Mouse (Mus musculus): ENCODE data around the gene Akap8l. TPM values are rescaled to one million over a fixed set of nuclear protein-coding genes. Genes with fewer than 3 reads are reported as not detected.

Akap8l gene
- polyA plus RNA-seq, 1 experiment from 2014 or later, result 145 TPM

DNA sequence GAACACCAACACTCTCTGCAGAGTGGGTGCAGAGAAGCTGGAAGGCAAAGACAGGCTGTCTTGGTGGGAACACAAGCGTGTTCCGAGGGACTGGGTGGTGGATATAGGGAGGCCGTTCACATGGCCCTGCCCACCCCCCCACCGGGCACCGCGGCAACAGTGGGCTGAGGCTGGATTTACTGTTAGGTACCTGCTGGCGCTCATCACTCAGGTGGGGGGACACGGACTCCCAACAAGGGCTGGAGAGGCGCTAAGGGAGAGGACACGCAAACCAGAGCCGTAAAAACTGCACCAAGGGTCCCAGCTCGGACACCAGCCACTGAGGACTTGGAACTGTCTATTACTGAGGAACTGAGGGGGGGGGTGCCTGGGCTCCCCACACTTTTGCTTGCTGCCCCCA lies 15.5 kb downstream of the Akap8l start:
- 95% methylated on average over 12 of the region's 12 CpGs for whole genome bisulfite sequencing
- Histone ChIP-seq H3K27ac (ENCODE audit: low read depth, low read length) (no peak overlapping the region), H3K4me1 (ENCODE audit: control insufficient read depth, insufficient read depth, low read depth, low read length) (no peaks in the 10 kb centered on the region), H3K9me3 (ENCODE audit: control insufficient read depth, low read length) (no peaks in the 10 kb centered on the region), H3K4me2 (ENCODE audit: low read length) (no peak overlapping the region), H3K27me3 (replicated peaks; ENCODE audit: control insufficient read depth, insufficient read depth, low read length) (no peaks in the 10 kb centered on the region), H3K4me3 (ENCODE audit: low read length) (no peak overlapping the region), H3K36me3 (ENCODE audit: control insufficient read depth, insufficient read depth, low read length) (peaks cover 58% of the 10 kb centered on the region), H3K9ac (ENCODE audit: low read depth, low read length) (no peak overlapping the region)
- no peak for ATAC-seq

DNA sequence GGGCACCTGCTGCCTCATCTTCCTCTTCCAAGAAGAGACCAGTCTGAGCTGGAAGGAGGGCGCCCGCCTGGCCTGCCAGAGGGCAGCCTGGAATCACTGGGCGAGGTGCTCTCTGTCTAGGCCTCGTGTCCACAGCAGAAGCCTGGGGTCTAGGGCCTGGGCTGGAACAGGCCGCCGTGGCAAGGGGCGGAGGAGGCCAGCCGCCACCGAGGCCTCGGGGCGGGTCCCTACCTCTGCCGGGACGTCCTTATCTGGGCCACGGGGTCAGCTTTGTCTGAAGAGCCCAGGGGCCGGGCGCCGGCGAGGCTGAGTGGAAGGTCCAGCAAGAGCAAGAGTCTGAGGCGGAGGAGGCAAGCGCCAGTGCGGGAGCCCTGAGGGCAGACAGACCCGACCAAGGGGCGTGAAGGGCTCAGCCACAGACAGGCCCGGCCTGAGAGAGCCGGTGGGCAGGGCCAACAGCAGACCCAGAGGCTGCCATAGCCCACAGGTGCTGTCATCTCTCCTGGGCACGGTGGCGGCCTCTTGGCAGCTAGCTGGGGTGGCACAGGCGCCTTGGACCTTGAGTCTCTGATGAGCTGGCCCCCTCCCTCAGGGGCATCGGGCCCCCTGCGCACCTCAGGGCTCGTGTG lies 16.6 kb downstream of the Akap8l start:
- H3K9ac ChIP-seq (ENCODE audit: low read depth, low read length), result no peak overlapping the region
- H3K27me3 ChIP-seq (replicated peaks; ENCODE audit: control insufficient read depth, insufficient read depth, low read length), result no peaks in the 10 kb centered on the region
- ATAC-seq, result 0 out of 2 replicates have a peak, but pooled peaks have one; percentile 22
- peaks cover 56% of the 10 kb centered on the region for H3K36me3 ChIP-seq (ENCODE audit: control insufficient read depth, insufficient read depth, low read length)
- no peaks in the 10 kb centered on the region for H3K9me3 ChIP-seq (ENCODE audit: control insufficient read depth, low read length)
- no peak overlapping the region for H3K4me3 ChIP-seq (ENCODE audit: low read length)
- WGBS, result 88% methylated on average over 31 of the region's 31 CpGs
- no peaks in the 10 kb centered on the region for H3K4me1 ChIP-seq (ENCODE audit: control insufficient read depth, insufficient read depth, low read depth, low read length)
- no peak overlapping the region for H3K27ac ChIP-seq (ENCODE audit: low read depth, low read length)
- H3K4me2 ChIP-seq (ENCODE audit: low read length), result no peak overlapping the region

DNA sequence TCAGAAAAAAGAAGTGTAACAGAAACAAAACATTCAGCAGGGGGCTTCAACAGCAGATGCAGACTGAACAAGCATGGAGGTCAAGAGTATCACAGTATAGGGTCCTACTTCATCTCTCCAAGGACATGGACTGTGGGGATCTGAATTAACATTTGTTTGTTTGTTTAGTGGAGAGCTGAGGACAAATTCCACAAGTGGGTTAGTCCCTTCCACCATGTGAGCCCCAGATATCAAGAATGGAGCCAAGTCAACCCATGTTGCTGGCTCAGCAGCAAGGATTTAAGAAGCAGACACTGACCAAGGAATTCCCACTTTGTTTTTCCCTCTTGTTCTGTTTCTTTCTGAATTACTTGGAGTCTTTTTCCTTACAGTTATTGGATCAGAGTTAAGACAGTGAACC lies 22.9 kb downstream of the Akap8l start:
- Histone ChIP-seq H3K9ac (ENCODE audit: low read depth, low read length) (no peak overlapping the region), H3K9me3 (ENCODE audit: control insufficient read depth, low read length) (no peaks in the 10 kb centered on the region), H3K27ac (ENCODE audit: low read depth, low read length) (no peak overlapping the region), H3K36me3 (ENCODE audit: control insufficient read depth, insufficient read depth, low read length) (peaks cover 19% of the 10 kb centered on the region), H3K4me1 (ENCODE audit: control insufficient read depth, insufficient read depth, low read depth, low read length) (no peaks in the 10 kb centered on the region), H3K27me3 (replicated peaks; ENCODE audit: control insufficient read depth, insufficient read depth, low read length) (no peaks in the 10 kb centered on the region), H3K4me3 (ENCODE audit: low read length) (no peak overlapping the region), H3K4me2 (ENCODE audit: low read length) (no peak overlapping the region)
- no peak for ATAC-seq

DNA sequence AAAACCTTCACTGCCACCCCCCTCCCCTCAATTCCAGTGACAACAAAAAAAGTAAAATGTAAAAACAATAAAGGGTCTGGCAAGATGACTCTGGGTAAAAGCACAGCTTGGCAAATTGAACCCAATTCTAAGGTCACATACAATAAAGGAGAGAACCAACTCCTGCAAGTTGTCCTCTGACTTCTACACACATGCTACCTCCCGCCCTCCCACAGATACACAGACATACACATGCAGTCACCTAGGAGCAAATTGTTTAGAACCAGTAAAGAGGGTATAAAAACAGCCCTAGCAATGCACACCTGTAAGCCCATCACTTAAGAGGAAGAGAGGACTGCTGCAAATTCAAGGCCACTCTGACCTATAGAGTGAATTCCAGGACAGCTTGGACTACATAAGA lies 27.6 kb downstream of the Akap8l start:
- WGBS, result 94% methylated on average over 1 of the region's 1 CpGs
- no peak for ATAC-seq
- H3K4me3 ChIP-seq (ENCODE audit: low read length), result no peak overlapping the region

DNA sequence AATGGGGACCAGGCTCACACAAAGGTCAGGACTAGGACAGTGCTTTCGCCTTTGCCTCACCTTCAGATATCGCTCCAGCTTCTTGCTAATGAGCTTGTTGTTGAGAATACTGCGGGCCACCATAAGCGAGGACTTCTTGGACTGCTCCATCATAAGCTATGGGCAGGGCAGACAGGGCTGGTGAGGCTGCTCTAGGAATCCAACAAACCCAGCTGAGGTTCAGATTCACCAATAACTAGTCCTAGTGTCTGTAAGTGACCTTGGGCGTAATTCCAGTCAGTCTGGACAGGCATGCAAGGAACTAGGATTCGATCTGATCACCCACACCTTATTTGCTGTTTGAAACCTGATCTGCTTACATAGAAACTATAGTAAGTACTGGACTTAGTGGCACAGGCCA lies 28.6 kb downstream of the Akap8l start:
- no peak; the same call in 1 of the 2 replicates for ATAC-seq
- Histone ChIP-seq H3K4me3 (ENCODE audit: low read length) (peak overlapping the region; percentile 78), H3K27ac (ENCODE audit: low read depth, low read length) (peak overlapping the region; percentile 82), H3K9me3 (ENCODE audit: control insufficient read depth, low read length) (no peaks in the 10 kb centered on the region), H3K9ac (ENCODE audit: low read depth, low read length) (peak overlapping the region; percentile 78), H3K27me3 (replicated peaks; ENCODE audit: control insufficient read depth, insufficient read depth, low read length) (no peaks in the 10 kb centered on the region), H3K36me3 (ENCODE audit: control insufficient read depth, insufficient read depth, low read length) (peaks cover 15% of the 10 kb centered on the region), H3K4me2 (ENCODE audit: low read length) (peak overlapping the region; percentile 67), H3K4me1 (ENCODE audit: control insufficient read depth, insufficient read depth, low read depth, low read length) (peaks cover 9% of the 10 kb centered on the region)
- 25% methylated on average over 6 of the region's 6 CpGs for WGBS

More for the DNA sequence above, 27.6 kb downstream of the Akap8l start:
- no peaks in the 10 kb centered on the region for H3K27me3 ChIP-seq (replicated peaks; ENCODE audit: control insufficient read depth, insufficient read depth, low read length)
- H3K9ac ChIP-seq (ENCODE audit: low read depth, low read length), result no peak overlapping the region
- peaks cover 9% of the 10 kb centered on the region for H3K4me1 ChIP-seq (ENCODE audit: control insufficient read depth, insufficient read depth, low read depth, low read length)
- H3K9me3 ChIP-seq (ENCODE audit: control insufficient read depth, low read length), result no peaks in the 10 kb centered on the region
- no peak overlapping the region for H3K27ac ChIP-seq (ENCODE audit: low read depth, low read length)
- peaks cover 12% of the 10 kb centered on the region for H3K36me3 ChIP-seq (ENCODE audit: control insufficient read depth, insufficient read depth, low read length)
- H3K4me2 ChIP-seq (ENCODE audit: low read length), result no peak overlapping the region

DNA sequence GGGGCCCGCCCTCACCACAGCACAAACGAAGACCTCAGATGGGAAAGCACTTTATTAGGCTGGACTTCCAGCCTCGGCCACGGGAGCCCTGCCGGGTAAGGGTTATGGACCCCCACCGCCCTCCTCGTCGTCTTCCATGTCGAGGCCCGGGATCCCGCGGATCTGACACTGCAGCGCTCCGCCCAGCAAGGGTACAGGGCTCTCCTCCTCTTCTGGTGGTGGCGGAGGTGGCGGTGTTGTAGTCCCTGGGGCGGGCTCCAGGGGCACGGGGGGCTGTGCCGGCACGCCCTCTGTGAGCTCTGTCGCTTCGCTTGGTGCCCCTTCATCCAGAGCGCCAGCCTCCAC lies 29.0 kb downstream of the Akap8l start:
- H3K27me3 ChIP-seq (replicated peaks; ENCODE audit: control insufficient read depth, insufficient read depth, low read length), result no peaks in the 10 kb centered on the region
- H3K9ac ChIP-seq (ENCODE audit: low read depth, low read length), result peak overlapping the region; percentile 78
- H3K36me3 ChIP-seq (ENCODE audit: control insufficient read depth, insufficient read depth, low read length), result peaks cover 15% of the 10 kb centered on the region
- peak overlapping the region; percentile 67 for H3K4me2 ChIP-seq (ENCODE audit: low read length)
- 0% methylated on average over 12 of the region's 23 CpGs for WGBS
- H3K4me1 ChIP-seq (ENCODE audit: control insufficient read depth, insufficient read depth, low read depth, low read length), result peaks cover 9% of the 10 kb centered on the region
- H3K27ac ChIP-seq (ENCODE audit: low read depth, low read length), result peak overlapping the region; percentile 82
- H3K9me3 ChIP-seq (ENCODE audit: control insufficient read depth, low read length), result no peaks in the 10 kb centered on the region
- peak; percentile 77 for ATAC-seq
- H3K4me3 ChIP-seq (ENCODE audit: low read length), result peak overlapping the region; percentile 78

DNA sequence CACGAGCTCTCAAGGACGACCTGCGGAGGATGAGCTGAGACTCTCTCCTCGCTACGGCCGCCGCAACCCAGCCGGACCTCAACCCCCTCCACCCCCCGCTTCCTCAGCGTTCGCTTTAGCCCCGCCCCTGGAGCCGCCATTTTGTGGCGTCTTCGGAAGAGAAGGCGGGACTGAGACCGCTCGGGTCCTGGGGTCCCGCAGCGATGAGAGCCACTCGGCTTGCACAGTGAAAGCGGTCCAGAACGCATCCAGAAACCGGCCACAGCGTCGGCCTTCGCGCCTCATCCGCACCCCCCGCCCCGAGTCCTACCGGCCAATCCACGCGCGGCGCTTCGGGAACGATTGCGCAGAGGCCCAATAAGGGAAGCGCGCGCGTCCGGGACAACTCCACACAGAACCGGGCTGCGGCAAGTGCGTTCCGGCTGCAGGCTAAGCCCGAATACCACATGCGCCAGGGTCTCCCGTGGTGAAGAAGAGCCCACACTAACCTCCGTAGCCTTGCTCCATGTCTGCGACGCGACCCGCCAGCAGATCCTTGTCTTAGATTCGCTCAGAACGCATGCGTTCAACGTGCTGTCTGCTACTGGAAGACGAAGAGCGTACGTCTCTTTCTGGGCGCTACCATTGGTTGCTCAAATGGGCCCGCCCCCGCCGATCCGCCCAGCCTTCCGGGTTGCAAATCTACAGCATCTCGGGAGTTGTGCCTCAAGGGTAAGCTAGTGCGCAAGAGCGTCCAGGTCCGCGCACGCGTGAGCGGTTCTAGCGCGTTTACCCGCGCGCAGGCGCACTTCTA lies 29.6 kb downstream of the Akap8l start, which contains the start of gene Akap8:
Akap8 (minus strand) TSS at position 642 of the 793 bp plus-strand sequence.
- under 1% methylated on average over 64 of the region's 83 CpGs for WGBS
- no peaks in the 10 kb centered on the region for H3K9me3 ChIP-seq (ENCODE audit: control insufficient read depth, low read length)
- ATAC-seq, result peak; percentile 98

DNA sequence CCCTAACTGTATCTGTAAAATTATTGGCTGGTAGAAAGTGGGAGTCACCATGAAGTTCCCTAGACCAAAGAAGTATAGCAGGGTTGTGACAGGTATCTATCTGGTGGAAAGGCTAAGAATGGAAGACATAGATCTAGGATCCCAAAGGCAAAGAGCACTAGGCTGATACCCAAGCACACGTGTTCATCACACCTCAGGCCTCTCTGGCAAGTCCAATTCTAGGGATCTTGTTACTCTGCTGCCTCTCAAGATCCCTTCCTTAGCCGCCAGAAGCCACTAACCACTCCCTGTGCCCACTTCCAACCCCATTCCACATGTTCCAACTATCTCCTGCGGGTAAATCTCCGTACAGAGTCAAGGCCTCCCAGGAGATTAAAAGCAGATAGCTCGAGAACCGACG lies 30.5 kb downstream of the Akap8l start:
- H3K9ac ChIP-seq (ENCODE audit: low read depth, low read length), result peak overlapping the region; percentile 86
- ATAC-seq, result no peak
- H3K36me3 ChIP-seq (ENCODE audit: control insufficient read depth, insufficient read depth, low read length), result peaks cover 20% of the 10 kb centered on the region
- under 1% methylated on average over 7 of the region's 7 CpGs for WGBS
- no peaks in the 10 kb centered on the region for H3K9me3 ChIP-seq (ENCODE audit: control insufficient read depth, low read length)
- H3K27me3 ChIP-seq (replicated peaks; ENCODE audit: control insufficient read depth, insufficient read depth, low read length), result no peaks in the 10 kb centered on the region
- peak overlapping the region; percentile 81 for H3K4me2 ChIP-seq (ENCODE audit: low read length)
- H3K4me3 ChIP-seq (ENCODE audit: low read length), result peak overlapping the region; percentile 78
- peak overlapping the region; percentile 95 for H3K27ac ChIP-seq (ENCODE audit: low read depth, low read length)
- H3K4me1 ChIP-seq (ENCODE audit: control insufficient read depth, insufficient read depth, low read depth, low read length), result peaks cover 9% of the 10 kb centered on the region

More for the DNA sequence above, 29.6 kb downstream of the Akap8l start, which contains the start of gene Akap8:
- no peaks in the 10 kb centered on the region for H3K27me3 ChIP-seq (replicated peaks; ENCODE audit: control insufficient read depth, insufficient read depth, low read length)
- H3K4me3 ChIP-seq (ENCODE audit: low read length), result peak within 1 kb of the TSS; percentile 78
- H3K4me2 ChIP-seq (ENCODE audit: low read length), result peak within 1 kb of the TSS; percentile 81
- H3K4me1 ChIP-seq (ENCODE audit: control insufficient read depth, insufficient read depth, low read depth, low read length), result peaks cover 9% of the 10 kb centered on the region
- H3K36me3 ChIP-seq (ENCODE audit: control insufficient read depth, insufficient read depth, low read length), result peaks cover 17% of the 10 kb centered on the region
- peak within 1 kb of the TSS; percentile 95 for H3K27ac ChIP-seq (ENCODE audit: low read depth, low read length)
- peak within 1 kb of the TSS; percentile 86 for H3K9ac ChIP-seq (ENCODE audit: low read depth, low read length)

DNA sequence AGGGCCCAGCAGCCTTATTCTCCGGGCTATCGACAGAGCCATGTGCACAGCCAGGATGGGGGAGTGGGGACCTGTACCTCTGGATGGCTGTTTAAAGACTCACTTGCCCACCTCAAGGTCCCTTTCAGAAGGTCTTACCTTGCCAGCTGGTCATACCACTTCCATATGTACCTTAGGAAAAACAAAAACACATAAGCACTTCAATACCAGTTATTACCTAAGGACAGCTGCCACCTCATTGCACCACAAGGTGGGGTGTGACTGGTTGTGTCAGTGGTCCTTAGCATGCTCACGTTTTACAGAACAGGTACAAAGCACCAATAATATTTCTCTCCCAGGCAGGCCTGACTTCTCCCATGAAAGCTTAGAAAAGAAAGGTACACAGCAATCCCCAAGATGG lies 32.7 kb downstream of the Akap8l start:
- Histone ChIP-seq H3K4me3 (ENCODE audit: low read length) (no peak overlapping the region), H3K27ac (ENCODE audit: low read depth, low read length) (no peak overlapping the region), H3K4me1 (ENCODE audit: control insufficient read depth, insufficient read depth, low read depth, low read length) (peaks cover 9% of the 10 kb centered on the region), H3K36me3 (ENCODE audit: control insufficient read depth, insufficient read depth, low read length) (peaks cover 32% of the 10 kb centered on the region), H3K9ac (ENCODE audit: low read depth, low read length) (no peak overlapping the region), H3K27me3 (replicated peaks; ENCODE audit: control insufficient read depth, insufficient read depth, low read length) (no peaks in the 10 kb centered on the region), H3K4me2 (ENCODE audit: low read length) (no peak overlapping the region), H3K9me3 (ENCODE audit: control insufficient read depth, low read length) (no peaks in the 10 kb centered on the region)
- no peak for ATAC-seq
- 93% methylated on average over 3 of the region's 3 CpGs for WGBS
